Mouse (Mus musculus): ENCODE data around the gene Pecr. TPM values are rescaled to one million over a fixed set of nuclear protein-coding genes. Genes with fewer than 3 reads are reported as not detected.
A peak's percentile ranks its signal among the peaks of the same experiment; 100 is the strongest.

Gene Pecr
- total and polyA plus RNA-seq, 3 experiments = 17.6 to 24.8 (median 21.3) TPM

DNA sequence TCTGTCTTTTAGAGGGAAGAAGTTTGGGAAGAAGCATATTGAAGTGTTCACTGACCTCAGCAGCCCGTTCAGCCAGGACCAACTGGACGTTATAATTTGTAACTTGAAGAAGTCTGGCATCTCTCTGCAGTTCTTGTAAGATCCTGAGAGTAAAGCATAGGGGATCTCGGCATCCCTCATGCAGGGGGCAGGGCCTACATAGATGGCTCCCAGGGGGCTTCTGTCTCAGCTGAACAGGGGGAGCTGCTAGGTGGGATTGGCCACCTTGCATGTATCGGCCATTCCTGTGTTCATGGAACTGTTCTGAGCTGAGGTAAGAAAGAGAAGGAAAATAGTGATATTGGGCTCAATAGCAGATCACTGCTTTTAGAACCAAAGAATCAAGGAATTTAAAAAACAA lies 31.3 kb upstream of the Pecr start:
- Histone ChIP-seq H3K36me3 (replicated peaks in 1 of 2; ENCODE audit: control insufficient read depth in 1 of 2, insufficient read depth in 1 of 2, low read length in 1 of 2) (peaks cover 47 to 90% of the 10 kb centered on the region in 2 experiments), H3K9me3 (replicated peaks; ENCODE audit: low read length) (no peaks in the 10 kb centered on the region), H3K27me3 (replicated peaks) (no peaks in the 10 kb centered on the region), H3K9ac (ENCODE audit: insufficient read depth, low read depth) (no peak overlapping the region), H3K4me3 (replicated peaks in 1 of 3; ENCODE audit: low read depth in 2 of 3, low read length in 2 of 3, poor library complexity in 1 of 3) (no peak overlapping the region), H3K4me1 (ENCODE audit: control insufficient read depth in 1 of 2, insufficient read depth in 2 of 2) (peaks cover 0 to 30% of the 10 kb centered on the region in 2 experiments; a peak in 2 of 4 replicates), H3K79me2 (replicated peaks; ENCODE audit: control insufficient read depth, extremely low read depth, insufficient read depth, poor library complexity, severe bottlenecking) (no peaks in the 10 kb centered on the region), H3K4me2 (ENCODE audit: insufficient read depth, low read depth, poor library complexity, severe bottlenecking) (no peak overlapping the region), H3K27ac (ENCODE audit: insufficient read depth, low read depth) (no peak overlapping the region)
- TF ChIP-seq SIN3A (IDR thresholded peaks at IDR 0.05; ENCODE audit: low read length) (no peak), PAX5 (IDR thresholded peaks at IDR 0.05; ENCODE audit: low read length) (no peak), IRF4 (IDR thresholded peaks at IDR 0.05; ENCODE audit: low read depth, low read length) (no peak), HCFC1 (IDR thresholded peaks at IDR 0.05; ENCODE audit: low read depth, low read length) (no peak), MAFK (IDR thresholded peaks at IDR 0.05; ENCODE audit: insufficient replicate concordance, low read length) (no peak), MXI1 (IDR thresholded peaks at IDR 0.05; ENCODE audit: low read depth, low read length) (no peak), ETS1 (conservative IDR thresholded peaks at IDR 0.05; ENCODE audit: low read depth, low read length) (no peak), ZKSCAN1 (IDR thresholded peaks at IDR 0.05; ENCODE audit: borderline replicate concordance, low read depth, low read length) (no peak), E2F4 (IDR thresholded peaks at IDR 0.05; ENCODE audit: insufficient replicate concordance, low read depth, low read length) (no peak), NRF1 (IDR thresholded peaks at IDR 0.05; ENCODE audit: low read depth, low read length) (no peak), RCOR1 (conservative IDR thresholded peaks at IDR 0.05; ENCODE audit: low read depth, low read length) (no peak)
- dilution Hi-C loops (cut with MboI; ENCODE audit: extremely low pct_ligation_motif_present, extremely low pct_unique_long_range_greater_than_20kb, low sequenced_read_pairs) = no loop called here
- in situ Hi-C loops (cut with MboI; ENCODE audit: low pct_ligation_motif_present, low pct_unique_long_range_greater_than_20kb, low sequenced_read_pairs) = loop anchor here (10.0 kb wide), 1 partner anchor 269 kb away; the partner anchor contains the start of gene Smarcal1
- no peak for DNase-seq (ENCODE audit: extremely low read depth)

GRCm38 (mm10) chr1:72313399-72314039 lies 29.4 kb upstream of the Pecr start:
- Histone ChIP-seq H3K27ac (ENCODE audit: insufficient read depth, low read depth) (no peak overlapping the region), H3K4me2 (ENCODE audit: insufficient read depth, low read depth, poor library complexity, severe bottlenecking) (no peak overlapping the region), H3K9me3 (replicated peaks; ENCODE audit: low read length) (no peaks in the 10 kb centered on the region), H3K4me1 (ENCODE audit: control insufficient read depth in 1 of 2, insufficient read depth in 2 of 2) (peaks cover 6 to 37% of the 10 kb centered on the region in 2 experiments; a peak in 3 of 4 replicates), H3K79me2 (replicated peaks; ENCODE audit: control insufficient read depth, extremely low read depth, insufficient read depth, poor library complexity, severe bottlenecking) (no peaks in the 10 kb centered on the region), H3K9ac (ENCODE audit: insufficient read depth, low read depth) (no peak overlapping the region), H3K36me3 (replicated peaks in 1 of 2; ENCODE audit: control insufficient read depth in 1 of 2, insufficient read depth in 1 of 2, low read length in 1 of 2) (peaks cover 34 to 82% of the 10 kb centered on the region in 2 experiments), H3K4me3 (replicated peaks in 1 of 3; ENCODE audit: low read depth in 2 of 3, low read length in 2 of 3, poor library complexity in 1 of 3) (no peak overlapping the region), H3K27me3 (replicated peaks) (no peaks in the 10 kb centered on the region)
- TF ChIP-seq ZNF384 (IDR thresholded peaks at IDR 0.05; ENCODE audit: low read depth, low read length) (no peak), ZKSCAN1 (IDR thresholded peaks at IDR 0.05; ENCODE audit: borderline replicate concordance, low read depth, low read length) (no peak), ZMIZ1 (IDR thresholded peaks at IDR 0.05; ENCODE audit: low read depth, low read length) (no peak), MEF2A (IDR thresholded peaks at IDR 0.05; ENCODE audit: borderline replicate concordance, low read depth, low read length) (no peak), ETS1 (conservative IDR thresholded peaks at IDR 0.05; ENCODE audit: low read depth, low read length) (no peak), BHLHE40 (IDR thresholded peaks at IDR 0.05; ENCODE audit: low read depth, low read length) (no peak), E2F4 (IDR thresholded peaks at IDR 0.05; ENCODE audit: insufficient replicate concordance, low read depth, low read length) (no peak), MAZ (IDR thresholded peaks at IDR 0.05; ENCODE audit: low read depth, low read length) (no peak), NRF1 (IDR thresholded peaks at IDR 0.05; ENCODE audit: low read depth, low read length) (no peak), UBTF (IDR thresholded peaks at IDR 0.05; ENCODE audit: low read depth, low read length) (no peak), KAT2A (IDR thresholded peaks at IDR 0.05; ENCODE audit: insufficient replicate concordance, low read length) (no peak), IRF4 (IDR thresholded peaks at IDR 0.05; ENCODE audit: low read depth, low read length) (no peak), HCFC1 (IDR thresholded peaks at IDR 0.05; ENCODE audit: low read depth, low read length) (no peak), MXI1 (IDR thresholded peaks at IDR 0.05; ENCODE audit: low read depth, low read length) (no peak), SIN3A (IDR thresholded peaks at IDR 0.05; ENCODE audit: low read length) (no peak), NELFE (IDR thresholded peaks at IDR 0.05; ENCODE audit: low read depth, low read length) (no peak), PAX5 (IDR thresholded peaks at IDR 0.05; ENCODE audit: low read length) (no peak), MAX (IDR thresholded peaks at IDR 0.05; ENCODE audit: low read length) (no peak), ZC3H11A (IDR thresholded peaks at IDR 0.05; ENCODE audit: low read depth, low read length) (no peak), CHD1 (IDR thresholded peaks at IDR 0.05; ENCODE audit: low read depth, low read length) (no peak), POLR2A (IDR thresholded peaks at IDR 0.05; ENCODE audit: low read depth, low read length) (no peak), USF2 (conservative IDR thresholded peaks at IDR 0.05; ENCODE audit: low read depth, low read length) (no peak), RAD21 (IDR thresholded peaks at IDR 0.05; ENCODE audit: low read depth, low read length) (peak; percentile 84), CTCF (conservative IDR thresholded peaks at IDR 0.05 in 1 of 2, IDR thresholded peaks at IDR 0.05 in 1 of 2; ENCODE audit: low read depth in 2 of 2, low read length in 2 of 2) (peak; percentile 71 to 78), POLR2AphosphoS2 (IDR thresholded peaks at IDR 0.05; ENCODE audit: low read depth, low read length) (no peak), SMC3 (IDR thresholded peaks at IDR 0.05; ENCODE audit: low read depth, low read length) (peak; percentile 53), JUND (conservative IDR thresholded peaks at IDR 0.05; ENCODE audit: low read depth, low read length) (no peak)
- dilution Hi-C loops (cut with MboI; ENCODE audit: extremely low pct_ligation_motif_present, extremely low pct_unique_long_range_greater_than_20kb, low sequenced_read_pairs) (no loop called here), in situ Hi-C loops (cut with MboI; ENCODE audit: low pct_ligation_motif_present, low pct_unique_long_range_greater_than_20kb, low sequenced_read_pairs) (loop anchor here (10.0 kb wide), 1 partner anchor 271 kb away; the partner anchor contains the start of gene Smarcal1)
- peak; percentile 48 for DNase-seq (ENCODE audit: extremely low read depth)

All from CH12.LX (cell line).